Mouse (Mus musculus) midbrain, embryonic 16.5 days (tissue): Measurements from ENCODE around the gene Timm29. TPM values are rescaled to one million over a fixed set of nuclear protein-coding genes. Genes with fewer than 3 reads are reported as not detected.

Experiments
- microRNA counts: library from miRNA; unstranded; fragments of <30 nt; microRNA quantifications from one replicate; lab custom pipeline; 2016
- microRNA-seq: library from miRNA; unstranded; fragments of <30 nt; microRNA quantifications from one replicate; pipeline ENCODE4, GENCODE M21; 2017
- polyA plus RNA-seq: library from polyadenylated mRNA; unstranded; fragments of >200 nt; fragmentation: Nextera tagmentation; extraction: Ambion mirVana; gene quantifications from 2 replicates; pipeline ENCODE4 v1.2.1, GENCODE M21; 2015

The Timm29 gene
- polyA plus RNA-seq, 1 experiment from 2014 or later: 58.6 TPM

MicroRNA genes within 50 kb of the gene (microRNA counts, 519-probe panel; counts per million panel counts)
- 386 counts per million, percentile 18 among the panel's probes with 10 or more counts for microRNA mmu-miR-1946b (lab: Ali Mortazavi, UCI)

Small RNAs within 50 kb of the gene (microRNA-seq; reads per million reads assigned to microRNA genes)
- gene Mir1946b: not detected

Other genes starting within 250 kb of the Timm29 start
- gene Ilf3, start 224.9 kb upstream of the Timm29 start, polyA plus RNA-seq: 228 and 245 TPM in 2 replicates
- 51.9 and 54.0 TPM in 2 replicates for gene Qtrt1, start 180.9 kb upstream of the Timm29 start, polyA plus RNA-seq
- 63.2 and 64.5 TPM in 2 replicates for gene Dnm2, start 167.8 kb upstream of the Timm29 start, polyA plus RNA-seq
- 54.5 and 55.2 TPM in 2 replicates for gene Tmed1, start 82.5 kb upstream of the Timm29 start, polyA plus RNA-seq
- gene AB124611, start 66.5 kb upstream of the Timm29 start, polyA plus RNA-seq: 1.8 TPM in 2 replicates
- gene Carm1, start 45.8 kb upstream of the Timm29 start, polyA plus RNA-seq: 22.5 and 27.4 TPM in 2 replicates
- 24.9 and 26.9 TPM in 2 replicates for gene Yipf2, start 106 bp downstream of the Timm29 start, polyA plus RNA-seq
- 129 and 137 TPM in 2 replicates for gene Smarca4, start 23.4 kb downstream of the Timm29 start, polyA plus RNA-seq
- 16.0 and 17.2 TPM in 2 replicates for gene Ldlr, start 130.8 kb downstream of the Timm29 start, polyA plus RNA-seq
- gene Spc24, start 167.6 kb downstream of the Timm29 start, polyA plus RNA-seq: 10.4 and 11.8 TPM in 2 replicates
- gene Kank2, start 206.0 kb downstream of the Timm29 start, polyA plus RNA-seq: 3.1 and 3.5 TPM in 2 replicates
- gene Angptl8, start 242.8 kb downstream of the Timm29 start, polyA plus RNA-seq: 0.87 TPM in 1 of 2 replicates, not detected in the other